Mouse (Mus musculus): Measurements from ENCODE around the gene Zfp92. TPM values are rescaled to one million over a fixed set of nuclear protein-coding genes. Genes with fewer than 3 reads are reported as not detected.

Zfp92 gene
- total RNA-seq, 2 experiments from 2014 or later: not detected

DNA sequence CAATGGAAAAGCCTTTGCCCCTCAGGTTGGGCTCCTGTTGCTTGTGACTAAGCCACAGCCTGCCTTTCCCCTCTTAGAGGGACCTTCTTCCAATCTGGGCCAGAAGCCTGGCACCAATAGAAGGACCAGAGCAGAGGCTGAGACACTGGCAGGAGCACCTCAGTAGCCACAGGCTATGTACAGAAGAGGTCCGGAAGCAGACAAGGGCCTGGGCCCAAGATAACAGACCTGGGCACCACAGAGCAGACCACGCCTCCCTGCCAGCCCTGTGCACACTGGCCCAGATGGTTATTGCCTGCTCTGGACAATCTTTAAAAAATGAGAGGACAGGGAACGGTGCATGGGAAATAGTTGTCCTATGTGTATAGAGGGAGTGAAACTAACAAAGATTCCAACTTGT, 60.9 kb downstream of the Zfp92 start:
- no peak for DNase-seq (ENCODE audit: low spot score in 2 of 2)

DNA sequence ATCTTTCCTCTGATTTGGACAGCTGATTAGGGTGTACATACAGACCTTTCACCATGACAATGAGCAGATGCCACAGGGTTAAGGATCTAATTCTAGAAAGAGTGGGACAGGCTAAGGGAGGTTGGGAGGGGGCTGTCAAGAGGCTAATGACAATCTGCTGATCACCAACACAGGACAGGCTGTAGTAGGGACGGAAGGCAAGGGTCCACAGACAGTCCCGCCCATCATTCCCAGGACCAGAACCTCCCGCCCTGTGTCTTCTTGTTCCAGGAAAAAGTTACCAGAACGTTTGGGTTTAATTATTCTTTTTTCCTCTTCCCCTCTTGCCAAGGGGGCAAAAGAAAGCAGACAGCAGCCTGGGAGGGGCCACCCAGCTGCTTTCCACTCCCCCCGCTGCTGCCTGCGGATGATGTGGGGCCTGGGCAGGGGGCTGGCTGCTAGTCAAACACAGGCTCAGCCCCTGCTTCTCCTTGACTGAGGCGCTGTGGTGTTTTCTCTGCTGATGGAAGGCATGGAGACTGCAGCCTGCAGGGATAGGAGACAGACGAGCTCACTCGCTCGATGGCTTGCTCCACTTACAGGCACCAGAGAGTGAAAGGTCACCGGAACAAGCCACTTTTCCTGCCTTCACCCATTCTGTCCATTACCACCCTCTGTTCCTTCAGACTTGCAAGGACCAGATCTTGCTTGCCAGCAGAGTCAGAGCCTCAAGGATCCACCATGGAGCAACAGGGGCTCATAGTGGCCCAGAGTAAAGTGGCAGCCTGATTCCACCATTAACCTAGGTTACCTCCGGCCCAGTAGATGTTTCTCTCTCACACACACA, 63.7 kb downstream of the Zfp92 start:
- DNase-seq (ENCODE audit: low spot score in 2 of 2): peak in 1 of 2 experiments; percentile 46

DNA sequence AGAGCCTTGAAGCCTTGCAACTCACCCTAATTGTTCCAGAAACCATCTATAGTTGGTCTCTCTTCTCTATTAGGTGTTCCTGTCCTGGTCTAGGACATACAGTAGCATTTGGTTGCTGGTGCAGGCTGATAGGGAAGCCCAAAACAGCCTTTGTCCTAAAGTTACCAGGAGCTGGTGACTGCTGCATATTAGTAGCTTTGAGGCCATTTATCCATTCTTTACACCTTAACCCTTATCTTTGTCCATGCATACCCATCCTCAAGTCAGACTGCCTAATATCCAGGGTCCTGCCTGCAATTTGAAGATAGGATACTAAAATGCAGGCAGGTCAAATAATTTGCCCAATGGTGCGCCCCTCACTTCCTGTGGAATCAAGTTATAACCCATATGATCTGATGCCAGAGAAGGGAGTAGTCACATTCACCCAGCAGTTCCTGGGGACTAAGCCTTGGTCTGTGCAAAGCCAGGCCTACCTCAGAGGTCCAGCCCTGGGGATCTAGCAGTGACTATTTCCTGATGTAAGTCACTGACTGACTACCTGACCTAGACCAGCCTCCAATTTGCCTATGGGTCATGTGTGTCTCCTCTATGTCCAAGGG, 64.9 kb downstream of the Zfp92 start:
- no peak for DNase-seq (ENCODE audit: low spot score in 2 of 2)

- DNase-seq (ENCODE audit: low spot score in 2 of 2): no peak
These were observed 65.7 kb downstream of the Zfp92 start for GRCm38 (mm10) chrX:73476621-73477020.

DNA sequence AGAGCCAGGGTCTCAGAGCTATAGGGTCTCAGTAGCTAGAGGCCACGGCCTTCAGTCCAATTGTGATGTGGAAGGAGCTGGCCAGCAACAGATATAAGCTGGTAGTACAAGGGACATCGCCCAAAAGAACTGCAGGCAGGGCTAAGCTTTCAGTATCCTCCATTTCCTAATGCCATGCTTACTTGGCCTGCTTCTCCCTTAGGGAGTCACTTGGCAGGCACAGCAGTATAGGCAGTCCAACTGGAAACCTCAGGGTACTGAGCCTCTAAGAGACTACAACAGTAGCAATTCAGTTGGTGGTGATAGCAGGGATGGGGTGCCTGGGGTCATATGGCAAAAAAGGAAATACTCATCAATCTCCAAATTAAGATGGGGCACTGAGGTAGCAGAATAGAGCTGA, 66.6 kb downstream of the Zfp92 start:
- no peak for DNase-seq (ENCODE audit: low spot score in 2 of 2)

Other genes starting within 250 kb of the Zfp92 start
- gene Spin2d, start 234.1 kb upstream of the Zfp92 start, total RNA-seq (2021): not detected
- 10 to 100 TPM in 1 of 2 experiments, under 1 TPM in 1; 0.93 to 11.6 TPM for gene Xlr3b, start 218.9 kb upstream of the Zfp92 start, total RNA-seq (2021)
- gene Xlr4b, start 196.8 kb upstream of the Zfp92 start, total RNA-seq (2021): under 1 TPM in 1 of 2 experiments, not detected in 1; 0.20 TPM
- gene F8a, start 182.8 kb upstream of the Zfp92 start, total RNA-seq (2021): 1 to 10 TPM; 6.8 to 7.2 TPM
- gene Xlr4c, start 168.0 kb upstream of the Zfp92 start, total RNA-seq (2021): under 1 TPM in 1 of 2 experiments, not detected in 1; 0.49 TPM
- gene Xlr3c, start 145.7 kb upstream of the Zfp92 start, total RNA-seq (2021): not detected
- gene Xlr5a, start 118.1 kb upstream of the Zfp92 start, total RNA-seq (2021): not detected
- gene Xlr5c, start 118.1 kb upstream of the Zfp92 start, total RNA-seq (2021): not detected
- not detected for gene Gm45015, start 74.3 kb upstream of the Zfp92 start, total RNA-seq (2021)
- 10 to 100 TPM; 24.3 to 26.3 TPM for gene Zfp275, start 68.5 kb upstream of the Zfp92 start, total RNA-seq (2021)
- gene Gm18336, start 12.4 kb upstream of the Zfp92 start, total RNA-seq (2021): not detected
- gene Trex2, start 24.2 kb downstream of the Zfp92 start, total RNA-seq (2021): not detected
- gene Haus7, start 47.9 kb downstream of the Zfp92 start, total RNA-seq (2021): 10 to 100 TPM; 23.3 to 27.7 TPM
- 100 to 1,000 TPM; 487 to 574 TPM for gene Bgn, start 72.5 kb downstream of the Zfp92 start, total RNA-seq (2021)
- 1 to 10 TPM; 4.6 to 9.7 TPM for gene Atp2b3, start 92.0 kb downstream of the Zfp92 start, total RNA-seq (2021)
- gene Dusp9, start 228.3 kb downstream of the Zfp92 start, total RNA-seq (2021): under 1 TPM; 0.12 to 0.41 TPM
- 10 to 100 TPM; 11.4 to 12.8 TPM for gene Pnck, start 249.0 kb downstream of the Zfp92 start, total RNA-seq (2021)

Measured in gastrocnemius, postnatal 4 days (tissue).